Mouse (Mus musculus) ES-Bruce4 (cell line): ENCODE measurements around the gene Dph5.

Experiments used
- CTCF ChIP-seq: IDR thresholded peaks from one replicate; pipeline ENCODE4 v1.8.1; 2011; ENCODE audit warnings: low read depth, low read length
- EP300 ChIP-seq: IDR thresholded peaks from 2 replicates; pipeline ENCODE4 v1.6.1; 2011; ENCODE audit warnings: low read depth, low read length; ENCODE audit not compliant: insufficient read depth
- POLR2A ChIP-seq: IDR thresholded peaks from one replicate; pipeline ENCODE4 v1.8.1; 2011; ENCODE audit warnings: low read length; ENCODE audit not compliant: insufficient read depth

GRCm38 (mm10) chr3:115933293-115934186, 45.9 kb downstream of the Dph5 start:
- no peak for TF ChIP-seq CTCF
- no peak for TF ChIP-seq POLR2A
- no peak for TF ChIP-seq EP300
